Mouse (Mus musculus): ENCODE measurements around the gene Sinhcaf. TPM values are rescaled to one million over a fixed set of nuclear protein-coding genes. Genes with fewer than 3 reads are reported as not detected.

The Sinhcaf gene
- 42.3 and 56.8 TPM in 2 replicates for polyA plus RNA-seq (2012; rRNA removed)

GRCm38 (mm10) chr6:148946409-148946742, at the start of gene Sinhcaf:
Gene Sinhcaf, minus strand, starts transcription at chr6:148946467.

DNA sequence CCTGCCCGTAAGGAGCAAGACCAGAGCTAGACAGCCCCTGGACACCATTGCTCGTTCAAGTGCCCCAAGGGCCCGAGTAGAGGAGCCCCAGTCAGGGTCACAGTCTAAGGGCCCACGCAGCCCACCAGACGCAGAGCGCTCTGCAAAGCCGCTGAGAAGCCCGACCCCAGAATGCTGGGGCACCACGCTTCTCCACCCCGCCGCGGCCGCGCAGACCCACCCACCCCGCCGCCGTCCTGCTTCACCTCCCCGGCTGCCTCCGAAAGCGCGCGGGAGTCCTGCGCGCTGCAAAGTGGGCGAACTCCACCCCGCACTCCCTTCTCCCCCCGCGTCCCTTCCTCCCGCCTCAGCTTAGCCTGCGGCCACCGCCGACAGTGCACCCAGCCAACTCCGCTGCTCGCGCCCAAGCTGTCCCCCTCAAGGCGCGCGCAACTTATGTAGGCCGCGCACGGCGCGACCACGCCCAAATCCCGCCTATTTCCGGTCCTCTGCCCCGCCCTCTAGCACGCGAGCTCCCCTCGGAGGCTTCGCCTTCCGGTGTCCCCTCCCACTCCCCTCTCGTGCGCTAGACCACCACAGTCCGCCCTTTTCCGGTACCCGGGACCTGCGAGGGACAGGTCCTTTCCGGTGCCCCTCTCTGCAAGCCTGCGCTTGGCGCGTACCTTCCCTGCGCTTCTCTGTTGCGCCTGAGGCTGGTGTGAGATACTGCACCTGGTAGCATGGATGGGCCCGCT, 50.3 kb downstream of the Sinhcaf start, which contains the start of gene Caprin2:
Gene Caprin2, minus strand, starts transcription at position 465 of the 734 bp plus-strand sequence.

Other genes with a start within 250 kb of the Sinhcaf start
- gene Ipo8, start 115.0 kb downstream of the Sinhcaf start, polyA plus RNA-seq (2012; rRNA removed), result 19.2 and 19.5 TPM in 2 replicates
- gene Caprin2, start 50.2 kb downstream of the Sinhcaf start, polyA plus RNA-seq (2012; rRNA removed), result 30.9 and 31.1 TPM in 2 replicates
- gene Dennd5b, start 155.2 kb upstream of the Sinhcaf start, polyA plus RNA-seq (2012; rRNA removed), result 9.8 and 11.3 TPM in 2 replicates
- not detected in 2 replicates for gene Gm10203, start 183.7 kb upstream of the Sinhcaf start, polyA plus RNA-seq (2012; rRNA removed)
- gene Etfbkmt, start 193.4 kb upstream of the Sinhcaf start, polyA plus RNA-seq (2012; rRNA removed), result 7.1 and 8.0 TPM in 2 replicates
- 64.7 and 77.2 TPM in 2 replicates for gene Amn1, start 242.2 kb upstream of the Sinhcaf start, polyA plus RNA-seq (2012; rRNA removed)